Mouse (Mus musculus) myocyte (in vitro differentiated cells): Measurements from ENCODE around the gene Slc29a2.

Source experiments
- CEBPB ChIP-seq: IDR thresholded peaks from 2 replicates; pipeline ENCODE4 v1.6.1; 2011; ENCODE audit warnings: mild to moderate bottlenecking, moderate library complexity; ENCODE audit not compliant: poor library complexity, insufficient read depth, severe bottlenecking
- E2F4 ChIP-seq: IDR thresholded peaks from one replicate; pipeline ENCODE4 v1.6.1; 2011; ENCODE audit warnings: mild to moderate bottlenecking, control low read depth, moderate library complexity; ENCODE audit not compliant: insufficient read depth
- MAX ChIP-seq: IDR thresholded peaks from one replicate; pipeline ENCODE4 v1.6.1; 2011; ENCODE audit warnings: low read depth, mild to moderate bottlenecking, control low read depth
- MYOD1 ChIP-seq, 3 experiments: IDR thresholded peaks; one replicate each; pipeline ENCODE4 v1.6.1; 2011; ENCODE audit warnings: control low read depth in 2 of 3, low read depth in 2 of 3, mild to moderate bottlenecking in 2 of 3, moderate library complexity in 1 of 3; ENCODE audit not compliant: insufficient read length in 2 of 3, control insufficient read depth in 1 of 3
- MYOG ChIP-seq, 3 experiments: IDR thresholded peaks; one replicate each; pipeline ENCODE4 v1.6.1; 2011; ENCODE audit warnings: control low read depth in 2 of 3, low read depth in 2 of 3, mild to moderate bottlenecking in 2 of 3; ENCODE audit not compliant: insufficient read length in 2 of 3, control insufficient read depth in 1 of 3, insufficient read depth in 1 of 3
- POLR2A ChIP-seq: IDR thresholded peaks from one replicate; pipeline ENCODE4 v1.6.1; 2011; ENCODE audit warnings: low read depth, mild to moderate bottlenecking, control low read depth, moderate library complexity; ENCODE audit not compliant: insufficient read length
- POLR2AphosphoS2 ChIP-seq: IDR thresholded peaks from one replicate; pipeline ENCODE4 v1.6.1; 2011; ENCODE audit warnings: low read depth, control low read depth; ENCODE audit not compliant: insufficient read length
- SRF ChIP-seq: IDR thresholded peaks from one replicate; pipeline ENCODE4 v1.6.1; 2011; ENCODE audit warnings: low read depth; ENCODE audit not compliant: control insufficient read depth, insufficient read length
- TCF12 ChIP-seq: IDR thresholded peaks from one replicate; pipeline ENCODE4 v1.6.1; 2011; ENCODE audit warnings: mild to moderate bottlenecking, control low read depth; ENCODE audit not compliant: poor library complexity, insufficient read depth, severe bottlenecking
- TCF3 ChIP-seq: IDR thresholded peaks from one replicate; pipeline ENCODE4 v1.6.1; 2011; ENCODE audit warnings: low read depth, control low read depth; ENCODE audit not compliant: insufficient read length
- USF1 ChIP-seq: IDR thresholded peaks from one replicate; pipeline ENCODE4 v1.6.1; 2011; ENCODE audit warnings: low read depth, mild to moderate bottlenecking, control low read depth, moderate library complexity

- TF ChIP-seq E2F4 (no peak), POLR2AphosphoS2 (no peak), POLR2A (no peak), MYOG (IDR thresholded peaks at IDR 0.05; ENCODE audit: control insufficient read depth in 1 of 3, insufficient read depth in 1 of 3, insufficient read length in 2 of 3, low read depth in 2 of 3) (peak in 1 of 3 experiments; percentile 31), TCF12 (no peak), MAX (no peak), TCF3 (no peak), USF1 (no peak), CEBPB (no peak), MYOD1 (IDR thresholded peaks at IDR 0.05; ENCODE audit: control insufficient read depth in 1 of 3, insufficient read length in 2 of 3, low read depth in 2 of 3) (peak in 1 of 3 experiments; percentile 22), SRF (no peak)
Measured at GRCm38 (mm10) chr19:4992904-4993303, 30.8 kb upstream of the Slc29a2 start.
